ENCODE assay signal across 20 mouse cellular contexts in the genomic region with DNA sequence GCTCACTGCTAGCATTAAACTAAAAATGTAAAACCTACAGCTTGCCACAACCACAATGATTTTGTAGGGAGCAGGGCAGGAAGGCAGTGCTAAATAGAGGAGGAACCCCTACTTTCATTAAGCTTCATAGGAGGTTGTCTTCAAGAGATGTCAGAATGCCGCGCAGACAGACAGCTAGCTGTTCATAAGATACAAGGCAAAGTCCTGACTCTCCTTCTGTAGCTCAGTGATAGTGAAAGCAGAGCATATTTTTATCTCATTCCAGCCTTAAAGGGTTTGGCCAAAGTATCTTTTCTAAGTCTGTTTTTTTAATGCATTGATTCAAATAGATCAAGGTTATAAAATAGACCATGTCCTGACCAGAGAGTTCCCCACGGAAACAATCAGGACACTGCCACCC.
"Had no signal": no experiment of that assay in that cellular context is flagged by ENCODE, and none has a peak within 500 bp of the region (broad histone marks: within the 10 kb centered on the region; RNA-seq: fewer than 3 reads in every experiment).

No protein-coding gene starts in this region.

- ATAC-seq: lung, postnatal 0 days; midbrain, embryonic 13.5 days; midbrain, embryonic 15.5 days had no signal

- H3K27me3 ChIP-seq: lung, embryonic 15.5 days; midbrain, embryonic 13.5 days; midbrain, embryonic 15.5 days; neural tube, embryonic 13.5 days; neural tube, embryonic 15.5 days had no signal

- H3K36me3 ChIP-seq: midbrain, embryonic 15.5 days had no signal

- H3K9ac ChIP-seq: lung, embryonic 15.5 days; midbrain, embryonic 13.5 days; midbrain, embryonic 15.5 days; neural tube, embryonic 13.5 days; neural tube, embryonic 15.5 days had no signal

- H3K4me1 ChIP-seq: lung, embryonic 15.5 days; midbrain, embryonic 13.5 days; midbrain, embryonic 15.5 days; neural tube, embryonic 13.5 days; neural tube, embryonic 15.5 days had no signal

- H3K4me3 ChIP-seq: lung, embryonic 15.5 days; midbrain, embryonic 13.5 days; midbrain, embryonic 15.5 days; myocyte; neural tube, embryonic 13.5 days; neural tube, embryonic 15.5 days had no signal

- H3K9me3 ChIP-seq: lung, embryonic 15.5 days; midbrain, embryonic 13.5 days; midbrain, embryonic 15.5 days; neural tube, embryonic 13.5 days; neural tube, embryonic 15.5 days had no signal

- H3K27ac ChIP-seq: lung, embryonic 15.5 days; macrophage; midbrain, embryonic 13.5 days; midbrain, embryonic 15.5 days; neural tube, embryonic 13.5 days; neural tube, embryonic 15.5 days had no signal

- DNase-seq: lung, adult 2 months; lung, postnatal 14 days; lung, postnatal 36 days; retina, postnatal 1 day; right cerebral cortex, adult 18-20 months; right cerebral cortex, postnatal 25 days; right cerebral cortex, postnatal 4 days; spleen, adult 18-20 months; thymus, adult 18-20 months; thymus, postnatal 14 days; thymus, postnatal 36 days had no signal

- H3K4me2 ChIP-seq: lung, embryonic 15.5 days; midbrain, embryonic 11.5 days; midbrain, embryonic 13.5 days; midbrain, embryonic 15.5 days; neural tube, embryonic 13.5 days; neural tube, embryonic 15.5 days had no signal
